Mouse (Mus musculus): ENCODE data around the gene Cblc. TPM values are rescaled to one million over a fixed set of nuclear protein-coding genes. Genes with fewer than 3 reads are reported as not detected.

Cblc gene
- polyA plus RNA-seq, 1 experiment from 2014 or later: 0.49 TPM

DNA sequence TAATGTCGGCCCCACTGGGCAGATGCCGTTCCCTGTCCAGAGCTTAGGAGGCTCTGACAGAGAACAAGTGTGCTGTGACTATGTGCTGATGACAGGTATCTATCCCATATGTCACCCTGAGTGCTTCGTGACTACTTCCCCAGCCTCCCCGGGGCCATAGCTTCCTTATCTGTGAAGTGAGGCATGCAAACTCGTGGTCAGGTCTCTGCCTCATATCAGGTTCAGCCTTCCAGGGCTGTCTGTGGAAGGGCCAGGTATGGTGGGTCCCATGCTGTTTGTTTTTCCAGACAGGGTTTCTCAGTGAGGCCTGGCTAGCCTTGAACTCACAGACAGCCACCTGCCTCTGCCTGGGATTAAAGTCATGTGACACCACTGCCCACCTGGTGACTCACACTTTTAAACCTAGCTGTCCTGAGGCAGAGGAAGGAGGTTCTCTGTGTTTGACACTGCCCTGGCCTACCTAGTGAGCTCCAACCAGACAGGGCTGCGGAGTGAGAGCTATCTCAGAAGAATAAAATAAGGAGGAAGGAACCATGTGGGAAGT lies 17.0 kb upstream of the Cblc start:
- 85% methylated on average over 6 of the region's 6 CpGs for WGBS
- Histone ChIP-seq H3K9me3 (replicated peaks; ENCODE audit: control insufficient read depth, low read length, poor library complexity, severe bottlenecking) (no peaks in the 10 kb centered on the region), H3K4me2 (ENCODE audit: low read length) (no peak overlapping the region), H3K27ac (ENCODE audit: low read length) (no peak overlapping the region), H3K9ac (ENCODE audit: low read depth, low read length) (no peak overlapping the region), H3K4me1 (ENCODE audit: control insufficient read depth, insufficient read depth, low read length) (peaks cover 22% of the 10 kb centered on the region), H3K4me3 (ENCODE audit: low read depth, low read length) (no peak overlapping the region), H3K27me3 (ENCODE audit: control insufficient read depth, insufficient read depth, low read depth, low read length) (peaks cover 32% of the 10 kb centered on the region), H3K36me3 (ENCODE audit: control insufficient read depth, insufficient read depth, low read length) (no peaks in the 10 kb centered on the region)
- no peak for ATAC-seq

GRCm38 (mm10) chr7:19813161-19813560 lies 16.6 kb upstream of the Cblc start:
- Histone ChIP-seq H3K27me3 (ENCODE audit: control insufficient read depth, insufficient read depth, low read depth, low read length) (peaks cover 33% of the 10 kb centered on the region), H3K9ac (ENCODE audit: low read depth, low read length) (no peak overlapping the region), H3K4me1 (ENCODE audit: control insufficient read depth, insufficient read depth, low read length) (peaks cover 22% of the 10 kb centered on the region), H3K4me3 (ENCODE audit: low read depth, low read length) (no peak overlapping the region), H3K36me3 (ENCODE audit: control insufficient read depth, insufficient read depth, low read length) (no peaks in the 10 kb centered on the region), H3K9me3 (replicated peaks; ENCODE audit: control insufficient read depth, low read length, poor library complexity, severe bottlenecking) (no peaks in the 10 kb centered on the region), H3K27ac (ENCODE audit: low read length) (no peak overlapping the region), H3K4me2 (ENCODE audit: low read length) (no peak overlapping the region)
- 88% methylated on average over 4 of the region's 4 CpGs for WGBS
- no peak for ATAC-seq

- Histone ChIP-seq H3K9me3 (replicated peaks; ENCODE audit: control insufficient read depth, low read length, poor library complexity, severe bottlenecking) (no peaks in the 10 kb centered on the region), H3K27me3 (ENCODE audit: control insufficient read depth, insufficient read depth, low read depth, low read length) (peaks cover 28% of the 10 kb centered on the region), H3K4me1 (ENCODE audit: control insufficient read depth, insufficient read depth, low read length) (peaks cover 10% of the 10 kb centered on the region), H3K4me2 (ENCODE audit: low read length) (peak overlapping the region; percentile 61), H3K27ac (ENCODE audit: low read length) (no peak overlapping the region), H3K36me3 (ENCODE audit: control insufficient read depth, insufficient read depth, low read length) (no peaks in the 10 kb centered on the region), H3K9ac (ENCODE audit: low read depth, low read length) (no peak overlapping the region; the same call in 1 of the 2 replicates), H3K4me3 (ENCODE audit: low read depth, low read length) (peak overlapping the region; percentile 20)
- 4% methylated on average over 22 of the region's 22 CpGs for WGBS
- peak; percentile 41; the same call in 1 of the 2 replicates for ATAC-seq
These were observed 14.5 kb upstream of the Cblc start for GRCm38 (mm10) chr7:19811114-19811513.

GRCm38 (mm10) chr7:19809369-19809768 lies 12.8 kb upstream of the Cblc start:
- H3K36me3 ChIP-seq (ENCODE audit: control insufficient read depth, insufficient read depth, low read length): no peaks in the 10 kb centered on the region
- no peak overlapping the region for H3K27ac ChIP-seq (ENCODE audit: low read length)
- ATAC-seq: peak; percentile 84
- no peaks in the 10 kb centered on the region for H3K9me3 ChIP-seq (replicated peaks; ENCODE audit: control insufficient read depth, low read length, poor library complexity, severe bottlenecking)
- H3K9ac ChIP-seq (ENCODE audit: low read depth, low read length): peak overlapping the region; percentile 55; the same call in 1 of the 2 replicates
- peak overlapping the region; percentile 51 for H3K4me2 ChIP-seq (ENCODE audit: low read length)
- peak overlapping the region; percentile 30 for H3K4me3 ChIP-seq (ENCODE audit: low read depth, low read length)
- H3K4me1 ChIP-seq (ENCODE audit: control insufficient read depth, insufficient read depth, low read length): peaks cover 7% of the 10 kb centered on the region
- peaks cover 28% of the 10 kb centered on the region for H3K27me3 ChIP-seq (ENCODE audit: control insufficient read depth, insufficient read depth, low read depth, low read length)
- WGBS: 1% methylated on average over 27 of the region's 27 CpGs

- H3K9me3 ChIP-seq (replicated peaks; ENCODE audit: control insufficient read depth, low read length, poor library complexity, severe bottlenecking): no peaks in the 10 kb centered on the region
- ATAC-seq: no peak
- WGBS: 84% methylated on average over 8 of the region's 8 CpGs
These were observed 9.9 kb upstream of the Cblc start for GRCm38 (mm10) chr7:19806356-19806969.

GRCm38 (mm10) chr7:19802995-19803394 lies 6.4 kb upstream of the Cblc start:
- peak; percentile 65; the same call in 1 of the 2 replicates for ATAC-seq
- Histone ChIP-seq H3K9ac (ENCODE audit: low read depth, low read length) (no peak overlapping the region), H3K36me3 (ENCODE audit: control insufficient read depth, insufficient read depth, low read length) (no peaks in the 10 kb centered on the region), H3K4me2 (ENCODE audit: low read length) (no peak overlapping the region), H3K9me3 (replicated peaks; ENCODE audit: control insufficient read depth, low read length, poor library complexity, severe bottlenecking) (no peaks in the 10 kb centered on the region), H3K4me3 (ENCODE audit: low read depth, low read length) (no peak overlapping the region), H3K27me3 (ENCODE audit: control insufficient read depth, insufficient read depth, low read depth, low read length) (no peaks in the 10 kb centered on the region), H3K27ac (ENCODE audit: low read length) (no peak overlapping the region), H3K4me1 (ENCODE audit: control insufficient read depth, insufficient read depth, low read length) (no peaks in the 10 kb centered on the region)
- 20% methylated on average over 5 of the region's 7 CpGs for WGBS

More at GRCm38 (mm10) chr7:19806356-19806969, 9.9 kb upstream of the Cblc start:
- H3K27me3 ChIP-seq (ENCODE audit: control insufficient read depth, insufficient read depth, low read depth, low read length): peaks cover 24% of the 10 kb centered on the region
- no peak overlapping the region for H3K4me3 ChIP-seq (ENCODE audit: low read depth, low read length)
- H3K9ac ChIP-seq (ENCODE audit: low read depth, low read length): no peak overlapping the region
- peaks cover 7% of the 10 kb centered on the region for H3K4me1 ChIP-seq (ENCODE audit: control insufficient read depth, insufficient read depth, low read length)
- no peak overlapping the region for H3K27ac ChIP-seq (ENCODE audit: low read length)
- no peaks in the 10 kb centered on the region for H3K36me3 ChIP-seq (ENCODE audit: control insufficient read depth, insufficient read depth, low read length)
- H3K4me2 ChIP-seq (ENCODE audit: low read length): no peak overlapping the region

GRCm38 (mm10) chr7:19800764-19801163 lies 4.2 kb upstream of the Cblc start:
- no peak overlapping the region for H3K4me2 ChIP-seq (ENCODE audit: low read length)
- H3K27me3 ChIP-seq (ENCODE audit: control insufficient read depth, insufficient read depth, low read depth, low read length): peaks cover 17% of the 10 kb centered on the region
- ATAC-seq: no peak
- peaks cover 2% of the 10 kb centered on the region; the same call in 1 of the 2 replicates for H3K4me1 ChIP-seq (ENCODE audit: control insufficient read depth, insufficient read depth, low read length)
- no peak overlapping the region for H3K27ac ChIP-seq (ENCODE audit: low read length)
- no peaks in the 10 kb centered on the region for H3K36me3 ChIP-seq (ENCODE audit: control insufficient read depth, insufficient read depth, low read length)
- no peak overlapping the region for H3K4me3 ChIP-seq (ENCODE audit: low read depth, low read length)
- no peak overlapping the region for H3K9ac ChIP-seq (ENCODE audit: low read depth, low read length)
- 26% methylated on average over 2 of the region's 2 CpGs for WGBS
- no peaks in the 10 kb centered on the region for H3K9me3 ChIP-seq (replicated peaks; ENCODE audit: control insufficient read depth, low read length, poor library complexity, severe bottlenecking)

GRCm38 (mm10) chr7:19796254-19796653 lies 355 bp downstream of the Cblc start:
- no peaks in the 10 kb centered on the region for H3K36me3 ChIP-seq (ENCODE audit: control insufficient read depth, insufficient read depth, low read length)
- H3K4me3 ChIP-seq (ENCODE audit: low read depth, low read length): no peak overlapping the region
- no peak overlapping the region for H3K4me2 ChIP-seq (ENCODE audit: low read length)

DNA sequence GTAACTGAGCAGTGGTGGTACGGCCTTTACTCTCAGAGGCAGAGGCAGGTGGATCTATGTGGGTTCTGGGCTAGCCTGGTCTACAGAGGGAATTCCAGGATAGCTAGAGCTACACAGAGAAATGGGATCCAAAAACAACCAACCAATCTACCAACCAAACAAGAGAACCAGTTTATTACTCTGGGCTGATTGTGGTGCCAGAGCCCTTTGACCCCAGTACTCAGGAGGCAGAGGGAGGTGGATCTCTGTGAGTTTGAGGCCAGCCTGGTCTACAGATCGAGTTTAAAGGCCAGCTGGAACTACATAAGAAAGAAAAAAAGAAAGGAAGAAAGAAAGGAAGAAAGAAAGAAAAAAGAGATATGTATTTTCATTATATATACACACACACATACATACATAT lies 1.4 kb downstream of the Cblc start:
- ATAC-seq: no peak
- H3K36me3 ChIP-seq (ENCODE audit: control insufficient read depth, insufficient read depth, low read length): no peaks in the 10 kb centered on the region
- WGBS: 55% methylated on average over 2 of the region's 2 CpGs

More at GRCm38 (mm10) chr7:19796254-19796653, 355 bp downstream of the Cblc start:
- no peak for ATAC-seq
- Histone ChIP-seq H3K27me3 (ENCODE audit: control insufficient read depth, insufficient read depth, low read depth, low read length) (peaks cover 19% of the 10 kb centered on the region), H3K9ac (ENCODE audit: low read depth, low read length) (peak overlapping the region; percentile 6; the same call in 1 of the 2 replicates), H3K27ac (ENCODE audit: low read length) (no peak overlapping the region), H3K9me3 (replicated peaks; ENCODE audit: control insufficient read depth, low read length, poor library complexity, severe bottlenecking) (no peaks in the 10 kb centered on the region), H3K4me1 (ENCODE audit: control insufficient read depth, insufficient read depth, low read length) (peaks cover 2% of the 10 kb centered on the region; the same call in 1 of the 2 replicates)
- WGBS: 12% methylated on average over 18 of the region's 18 CpGs

More for the DNA sequence above, 1.4 kb downstream of the Cblc start:
- Histone ChIP-seq H3K9me3 (replicated peaks; ENCODE audit: control insufficient read depth, low read length, poor library complexity, severe bottlenecking) (no peaks in the 10 kb centered on the region), H3K4me2 (ENCODE audit: low read length) (no peak overlapping the region), H3K27ac (ENCODE audit: low read length) (no peak overlapping the region), H3K27me3 (ENCODE audit: control insufficient read depth, insufficient read depth, low read depth, low read length) (peaks cover 22% of the 10 kb centered on the region), H3K4me3 (ENCODE audit: low read depth, low read length) (no peak overlapping the region), H3K4me1 (ENCODE audit: control insufficient read depth, insufficient read depth, low read length) (peaks cover 2% of the 10 kb centered on the region; the same call in 1 of the 2 replicates), H3K9ac (ENCODE audit: low read depth, low read length) (no peak overlapping the region)

Data from midbrain, embryonic 16.5 days (tissue).